Mouse (Mus musculus) small intestine, adult 2 months (tissue): Measurements from ENCODE around the gene Tbata.

Source experiments
- CTCF ChIP-seq: fragments of 200-500 bp; IDR thresholded peaks from 2 replicates; pipeline ENCODE4 v1.5.1; 2012; ENCODE audit warnings: low read depth, mild to moderate bottlenecking, control low read depth, inconsistent platforms, low read length, moderate library complexity, mixed read lengths; ENCODE audit not compliant: insufficient replicate concordance, insufficient read length; ENCODE audit errors: extremely low read depth
- POLR2A ChIP-seq: fragments of 200-500 bp; IDR thresholded peaks from 2 replicates; pipeline ENCODE4 v1.6.1; 2012; ENCODE audit warnings: low read depth, mild to moderate bottlenecking, control low read depth, inconsistent platforms, low read length, moderate library complexity

- no peak for TF ChIP-seq CTCF
- TF ChIP-seq POLR2A, result no peak
Measured at GRCm38 (mm10) chr10:61237391-61237785, 65.6 kb downstream of the Tbata start.
